Mouse (Mus musculus): ENCODE results near the gene Col11a2.

The Col11a2 gene

DNA sequence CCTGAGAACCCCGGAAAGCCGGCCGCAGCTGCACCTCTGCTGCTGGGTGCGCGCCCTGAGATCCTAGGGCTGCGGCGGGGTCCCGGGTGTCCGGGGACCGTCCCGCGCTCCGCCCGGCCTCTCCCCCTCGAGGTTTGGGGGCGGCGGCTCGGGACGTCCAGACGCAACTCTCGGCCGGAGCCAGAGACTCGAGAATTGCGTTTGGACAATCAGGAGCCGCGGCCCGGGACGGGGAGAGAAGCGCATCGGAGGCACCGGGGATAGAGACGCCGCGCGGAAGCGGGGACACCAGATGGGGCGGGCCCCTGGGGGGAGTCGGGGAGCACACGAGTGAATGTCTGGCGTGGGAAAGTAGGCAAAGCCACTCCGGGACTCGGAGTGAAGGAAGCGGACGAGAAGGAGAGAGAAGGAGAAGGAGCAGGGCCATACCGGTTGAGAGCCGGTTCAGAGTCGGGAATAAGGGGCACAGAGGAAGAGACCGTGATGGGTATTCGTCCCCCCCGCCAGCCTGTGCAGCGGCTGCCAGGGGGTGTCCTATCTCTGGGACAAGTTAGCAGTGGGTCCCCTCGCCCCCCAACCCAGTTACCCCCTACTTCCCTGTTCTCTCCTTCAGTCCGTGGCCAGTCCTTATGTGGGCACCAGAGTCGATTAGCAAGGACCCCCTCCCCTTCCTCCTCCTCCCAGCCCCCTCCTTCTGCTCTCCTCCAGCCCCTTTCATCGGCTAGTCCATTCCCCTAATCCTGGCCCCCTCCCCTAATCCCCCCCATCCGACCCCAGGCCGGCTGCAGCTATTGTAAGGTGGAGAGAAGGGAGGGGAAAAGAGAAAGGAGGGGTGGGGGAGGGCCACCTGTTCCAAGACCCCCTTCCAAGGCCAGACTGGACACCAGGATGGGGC lies 14.1 kb upstream of the Col11a2 start:
- in situ Hi-C loops (cut with MboI, MseI) = loop anchor here (5.0 to 25.0 kb wide), 4 partner anchors 58 to 1850 kb away; partner anchors contain the start of genes Dhx16, Dxo and Stk19

DNA sequence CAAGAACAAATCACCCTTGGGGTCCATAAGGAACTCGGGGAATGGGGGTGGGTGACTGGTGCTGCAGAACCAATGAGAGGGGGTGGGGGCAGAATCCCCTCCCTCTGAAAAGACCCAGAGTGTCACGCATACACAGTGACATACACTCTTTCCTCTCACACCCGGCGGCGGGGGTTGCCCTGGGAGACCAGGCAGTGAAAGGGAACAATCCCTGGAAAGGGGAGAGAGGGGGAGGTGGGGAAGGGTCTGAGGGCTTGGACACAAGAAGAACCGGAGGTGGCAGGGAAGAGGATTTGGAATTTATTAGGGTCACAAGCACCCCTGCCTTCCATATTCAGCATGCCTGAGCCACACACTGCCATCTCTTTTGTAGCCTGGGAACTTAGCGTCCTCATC lies 13.5 kb upstream of the Col11a2 start:
- in situ Hi-C loops (cut with MboI, MseI) = loop anchor here (10.0 to 25.0 kb wide), 2 partner anchors 812 to 1849 kb away; partner anchors contain the start of genes Dhx16, Dxo and Stk19

DNA sequence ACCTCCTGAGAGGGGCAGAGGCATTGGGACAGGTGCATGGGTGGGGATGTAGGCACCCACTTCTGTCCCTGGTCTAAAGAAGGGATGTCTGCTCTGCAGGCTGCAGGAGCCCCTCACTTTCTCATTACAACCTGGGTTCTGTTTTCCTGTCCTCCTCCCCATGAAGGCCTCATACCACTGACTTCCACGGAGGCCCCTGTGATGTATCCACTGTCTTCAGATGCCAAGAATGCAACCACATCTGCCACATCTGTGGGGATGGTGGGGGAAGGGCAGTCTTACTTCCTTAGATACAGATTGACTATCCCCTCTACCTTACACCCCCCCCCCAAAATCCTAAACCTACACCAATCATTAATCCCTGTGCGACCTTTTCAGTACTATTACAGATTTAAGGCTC lies 13.0 kb upstream of the Col11a2 start:
- in situ Hi-C loops (cut with MboI, MseI) = loop anchor here (10.0 to 25.0 kb wide), 2 partner anchors 811 to 1849 kb away; partner anchors contain the start of genes Dhx16, Dxo and Stk19

DNA sequence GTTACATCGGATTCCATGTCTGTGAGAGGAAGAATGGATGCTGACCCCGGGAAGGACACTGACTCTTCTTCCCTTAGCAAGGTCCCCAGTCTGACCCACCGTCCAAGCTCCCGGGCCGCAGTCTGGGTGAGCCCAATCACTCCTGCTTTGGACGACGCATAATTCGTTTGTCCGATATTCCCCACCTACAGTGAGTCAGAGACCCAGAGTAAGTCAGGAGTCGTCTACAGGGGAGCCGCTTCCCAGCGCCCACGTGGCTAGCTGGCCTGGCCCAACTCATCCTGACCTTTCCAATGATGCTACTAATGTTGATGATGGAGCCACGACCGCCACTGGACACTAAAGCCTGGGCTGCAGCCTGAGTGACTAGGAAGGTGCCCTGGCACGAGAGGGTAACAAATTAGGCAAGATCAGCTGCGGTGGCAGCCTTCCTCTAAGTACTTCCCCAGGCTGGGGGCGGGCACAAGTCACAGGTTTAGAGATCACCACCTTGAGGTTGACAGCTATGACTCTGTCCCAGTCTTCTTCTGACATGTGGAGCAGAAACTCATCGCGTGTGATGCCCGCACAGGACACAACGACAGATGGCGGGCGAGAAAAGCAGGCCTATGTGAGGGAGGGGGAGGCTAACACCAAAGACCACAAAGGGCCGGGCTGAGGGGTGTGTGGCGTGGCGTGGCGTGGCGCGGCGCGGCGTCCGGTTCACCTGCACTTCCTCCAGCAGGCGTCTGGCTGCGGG lies 12.2 kb upstream of the Col11a2 start:
- in situ Hi-C loops (cut with MboI, MseI) = loop anchor here (10.0 to 25.0 kb wide), 2 partner anchors 810 to 1848 kb away; partner anchors contain the start of genes Dhx16, Dxo and Stk19

DNA sequence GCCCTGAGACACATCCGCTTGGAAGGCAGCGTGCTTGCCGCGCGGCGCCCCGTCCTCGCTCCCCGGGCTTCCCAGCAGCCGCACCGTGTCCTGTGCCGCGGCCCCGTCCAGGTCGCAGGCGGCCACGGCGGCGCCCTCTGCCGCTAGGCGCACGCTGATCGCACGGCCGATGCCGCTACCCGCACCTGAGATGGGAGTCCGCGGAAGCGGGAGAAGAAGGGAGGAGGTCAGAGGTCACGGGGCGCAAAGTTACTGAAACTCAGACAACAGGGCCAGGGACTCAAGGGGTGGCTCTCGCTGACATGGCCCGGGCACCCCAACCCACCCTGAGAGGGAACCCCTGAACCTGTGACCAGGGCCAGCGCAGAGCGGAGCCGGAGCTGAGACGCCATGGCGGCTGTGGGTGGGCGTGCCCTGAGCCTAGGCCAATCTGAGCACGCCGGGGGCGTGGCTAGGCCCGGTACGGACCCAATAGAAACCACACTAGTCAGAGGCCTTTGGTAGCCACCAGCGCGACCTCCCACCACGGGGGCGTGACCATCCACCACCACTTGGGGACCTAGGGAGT lies 11.5 kb upstream of the Col11a2 start, which contains the start of gene H2-Ke6:
Gene H2-Ke6, minus strand, starts transcription at position 405 of the 568 bp plus-strand sequence.
- in situ Hi-C loops (cut with MboI, MseI) = loop anchor here (10.0 to 25.0 kb wide), 2 partner anchors 810 to 1847 kb away; partner anchors contain the start of genes Dhx16, Dxo and Stk19

DNA sequence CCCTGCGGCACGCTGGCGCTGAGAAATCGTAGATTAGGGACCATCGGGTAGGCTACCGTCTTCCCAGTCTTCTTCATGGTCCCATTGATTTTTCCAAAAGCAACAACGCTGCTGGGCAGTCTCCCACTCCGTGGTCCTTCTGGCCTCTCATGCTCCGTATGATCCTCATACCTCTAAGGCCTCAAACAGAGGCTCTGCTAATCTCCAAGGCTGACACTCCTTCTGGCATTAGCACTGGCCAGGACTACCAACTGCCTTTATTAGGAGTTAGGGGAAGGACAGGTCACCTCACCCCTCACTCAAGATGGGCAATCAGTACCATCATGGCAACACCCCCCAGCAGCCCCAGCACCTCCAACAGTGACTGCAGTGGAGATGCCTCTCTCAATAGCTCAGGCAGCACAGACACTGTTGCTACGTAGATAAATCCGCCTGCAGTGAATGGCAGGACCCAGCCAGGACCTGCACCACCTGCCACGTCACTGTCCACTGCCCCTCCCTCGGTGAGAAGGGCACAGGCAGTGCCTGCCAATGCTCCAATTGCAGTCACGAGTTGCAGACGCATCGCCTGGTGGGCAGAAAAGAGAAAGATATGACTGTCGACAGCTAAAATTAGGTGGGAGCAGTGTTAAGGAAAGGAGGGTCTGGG lies 10.6 kb upstream of the Col11a2 start:
- in situ Hi-C loops (cut with MboI, MseI) = loop anchor here (10.0 to 25.0 kb wide), 2 partner anchors 809 to 1846 kb away; partner anchors contain the start of genes Dhx16, Dxo and Stk19

DNA sequence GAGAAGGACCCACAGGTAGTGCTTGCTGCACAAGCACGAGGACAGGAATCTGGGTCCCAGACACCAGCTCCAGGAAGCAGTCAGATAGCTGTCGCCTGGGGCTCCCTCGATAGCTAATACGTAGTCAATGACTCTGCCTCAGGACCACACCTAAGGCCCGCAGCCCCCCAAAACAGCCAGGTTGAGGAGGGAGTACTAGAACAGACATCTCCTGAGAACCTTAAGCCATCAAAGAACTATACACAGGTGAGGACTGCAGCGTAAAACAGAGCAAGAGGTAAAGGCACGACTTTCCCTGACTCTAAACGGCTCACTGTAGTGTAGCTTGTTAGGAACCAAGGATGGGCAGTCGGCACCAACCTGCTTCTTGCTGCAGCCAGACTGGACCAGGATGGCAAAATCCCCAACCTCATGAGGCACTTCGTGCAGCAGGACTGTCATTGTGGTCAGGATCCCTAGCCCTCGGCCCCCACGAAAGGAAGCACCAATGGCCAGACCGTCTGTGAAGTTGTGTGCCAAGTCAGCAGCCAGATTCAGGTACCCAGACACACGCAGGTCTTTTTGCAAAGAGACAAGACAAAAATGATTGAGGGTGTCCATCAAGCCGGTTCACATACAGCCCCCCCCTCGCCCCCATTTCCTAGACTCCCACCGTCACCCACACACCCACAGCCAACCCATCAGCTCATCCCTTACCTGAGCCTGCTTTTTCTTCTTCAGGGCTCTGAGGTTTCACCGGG lies 9.9 kb upstream of the Col11a2 start:
- in situ Hi-C loops (cut with MboI, MseI) = loop anchor here (10.0 to 25.0 kb wide), 2 partner anchors 808 to 1845 kb away; partner anchors contain the start of genes Dhx16, Dxo and Stk19

DNA sequence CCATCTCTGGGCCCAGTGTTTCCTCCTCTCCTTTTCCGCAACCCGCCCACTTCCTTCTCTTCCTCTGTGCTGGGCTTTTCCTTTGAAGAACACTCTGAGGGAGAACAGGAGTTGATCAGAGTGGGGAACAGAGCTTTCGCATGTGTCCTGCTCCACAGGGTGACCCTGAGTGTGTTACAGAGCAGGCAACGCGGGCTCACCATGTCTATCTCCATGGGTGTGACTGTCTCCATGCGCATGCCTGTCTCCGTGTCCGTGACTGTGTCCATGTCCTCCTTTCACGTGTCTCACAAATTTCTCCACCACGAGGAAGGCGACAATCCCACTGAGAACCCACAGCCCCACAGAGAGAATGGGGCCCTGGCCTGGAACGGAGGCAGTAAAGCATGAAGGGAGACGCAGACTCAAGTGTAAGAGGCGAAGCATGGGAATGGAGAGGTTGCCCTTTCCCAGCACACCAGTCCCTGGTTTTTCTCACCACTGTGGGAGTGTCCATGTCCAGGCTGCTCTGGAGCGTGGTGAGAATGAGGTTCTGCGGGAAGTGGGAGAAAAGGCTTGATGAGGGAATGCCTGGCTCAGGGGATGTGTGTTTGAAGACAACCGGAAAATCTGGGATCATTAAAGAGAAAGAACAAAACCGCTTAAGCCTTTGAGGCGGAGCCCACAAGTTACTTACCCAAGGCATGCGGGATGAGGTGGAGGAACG lies 9.2 kb upstream of the Col11a2 start:
- in situ Hi-C loops (cut with MboI, MseI) = loop anchor here (10.0 to 25.0 kb wide), 2 partner anchors 807 to 1845 kb away; partner anchors contain the start of genes Dhx16, Dxo and Stk19

DNA sequence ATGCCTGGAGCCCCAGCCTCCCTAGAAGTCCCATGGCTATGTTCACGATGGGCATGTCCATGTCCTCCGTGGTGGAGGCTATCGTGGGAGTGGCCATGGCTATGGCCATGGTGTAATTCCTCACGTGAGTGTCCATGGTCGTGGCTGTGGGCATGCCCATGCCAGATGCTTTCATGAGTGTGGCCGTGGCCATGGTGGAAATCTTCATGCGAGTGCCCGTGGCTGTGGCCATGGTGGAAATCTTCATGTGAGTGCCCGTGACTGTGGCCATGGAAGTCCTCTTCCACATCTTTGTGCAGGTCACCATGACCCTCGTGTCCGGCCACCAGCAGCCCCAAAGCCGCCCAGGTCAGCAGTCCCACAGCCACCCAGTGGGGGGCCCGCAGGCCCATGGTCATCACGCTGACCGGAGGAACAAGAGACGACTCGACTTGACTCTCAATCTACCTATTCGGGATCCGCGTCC lies 8.3 kb upstream of the Col11a2 start:
- in situ Hi-C loops (cut with MboI, MseI) = loop anchor here (25.0 kb wide), 1 partner anchor 806 kb away; the partner anchor contains the start of genes Dxo and Stk19

DNA sequence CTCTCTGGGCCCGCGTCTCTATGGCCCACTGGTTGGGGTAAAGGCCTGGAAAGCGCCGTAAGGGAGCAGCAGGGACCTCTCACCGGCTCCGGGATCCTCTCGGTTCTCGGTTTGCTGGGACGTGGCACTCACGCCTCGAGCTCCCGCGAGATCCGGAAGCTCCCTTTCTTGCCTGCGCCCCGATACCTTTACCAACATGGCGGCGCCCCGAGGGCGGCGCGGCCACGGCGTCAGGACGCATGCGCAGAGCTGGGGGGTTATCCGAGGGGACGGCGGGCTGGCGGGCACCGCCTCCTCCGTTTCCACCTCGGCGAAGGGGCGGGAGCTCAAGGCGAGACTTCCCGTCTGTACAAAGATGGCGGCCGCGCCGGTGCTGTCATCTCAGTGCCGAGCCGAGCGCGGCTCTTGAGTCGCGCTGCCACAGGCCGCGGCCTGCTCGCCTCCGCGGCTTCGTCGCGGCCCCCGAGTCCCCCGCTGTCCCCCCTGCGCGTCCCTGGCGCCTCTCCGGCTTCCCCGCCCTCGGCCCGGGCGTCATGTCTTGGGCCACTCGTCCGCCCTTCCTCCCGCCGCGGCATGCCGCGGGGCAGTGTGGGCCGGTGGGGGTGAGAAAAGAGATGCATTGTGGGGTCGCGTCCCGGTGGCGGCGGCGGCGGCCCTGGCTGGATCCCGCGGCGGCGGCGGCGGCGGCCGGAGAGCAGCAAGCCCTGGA lies 7.6 kb upstream of the Col11a2 start, which contains the start of the genes Slc39a7 and Rxrb:
Gene Slc39a7, minus strand, starts transcription at position 218 of the 709 bp plus-strand sequence.
Gene Rxrb, plus strand, starts transcription at position 348 of the 709 bp plus-strand sequence.
- in situ Hi-C loops (cut with MboI, MseI) = loop anchor here (25.0 kb wide), 1 partner anchor 806 kb away; the partner anchor contains the start of genes Dxo and Stk19

DNA sequence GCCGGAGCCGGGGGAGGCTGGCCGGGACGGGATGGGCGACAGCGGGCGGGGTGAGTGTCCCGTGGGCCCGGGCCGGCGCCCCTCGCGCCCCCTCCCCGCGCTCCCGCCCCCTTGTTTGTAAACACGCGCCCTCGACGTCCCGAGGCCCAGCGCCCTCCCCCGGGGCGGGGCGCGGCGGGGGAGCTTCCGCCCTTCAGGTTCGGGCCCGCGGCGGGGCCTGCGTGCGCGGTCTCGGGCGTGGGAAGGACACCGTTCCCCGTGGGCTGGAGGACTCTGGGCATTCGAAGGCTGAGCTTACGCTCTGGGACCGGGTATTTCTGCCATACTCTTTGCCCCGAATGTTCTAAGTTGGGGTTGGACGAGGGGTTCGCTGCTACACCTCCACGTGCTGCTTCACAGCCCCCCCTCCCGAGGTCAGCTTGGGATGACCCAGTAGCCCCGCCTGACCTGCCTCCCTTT lies 7.0 kb upstream of the Col11a2 start:
- in situ Hi-C loops (cut with MboI, MseI) = loop anchor here (25.0 kb wide), 1 partner anchor 805 kb away; the partner anchor contains the start of genes Dxo and Stk19

DNA sequence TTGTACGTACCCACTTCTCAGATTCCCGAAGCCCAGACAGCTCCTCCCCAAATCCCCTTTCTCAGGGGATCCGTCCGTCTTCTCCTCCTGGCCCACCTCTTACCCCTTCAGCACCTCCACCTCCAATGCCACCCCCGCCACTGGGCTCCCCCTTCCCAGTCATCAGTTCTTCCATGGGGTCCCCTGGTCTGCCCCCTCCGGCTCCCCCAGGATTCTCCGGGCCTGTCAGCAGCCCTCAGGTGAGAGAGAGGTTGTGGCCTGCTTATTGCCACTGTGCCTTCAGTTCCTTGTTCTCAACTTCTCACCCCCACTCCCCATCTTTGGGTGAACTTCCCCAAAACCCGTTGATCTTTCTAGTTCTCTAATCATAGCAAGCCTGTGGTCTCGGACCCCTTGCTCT lies 6.4 kb upstream of the Col11a2 start:
- in situ Hi-C loops (cut with MboI, MseI) = loop anchor here (25.0 kb wide), 1 partner anchor 804 kb away; the partner anchor contains the start of genes Dxo and Stk19

DNA sequence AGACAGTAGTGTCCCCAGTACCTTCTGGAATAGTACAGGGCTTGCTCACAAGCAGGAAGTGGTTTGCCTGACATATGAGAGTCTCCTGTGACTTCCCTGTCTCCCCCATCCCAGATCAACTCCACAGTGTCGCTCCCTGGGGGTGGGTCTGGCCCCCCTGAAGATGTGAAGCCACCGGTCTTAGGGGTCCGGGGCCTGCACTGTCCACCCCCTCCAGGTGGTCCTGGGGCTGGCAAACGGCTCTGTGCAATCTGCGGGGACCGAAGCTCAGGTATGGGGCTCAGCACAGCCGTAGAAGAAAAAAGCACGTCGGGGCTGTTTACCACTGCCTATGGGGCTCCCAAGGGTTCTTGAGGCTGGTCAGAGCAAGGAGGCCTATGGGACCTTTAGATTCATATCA lies 5.8 kb upstream of the Col11a2 start:
- in situ Hi-C loops (cut with MboI, MseI) = loop anchor here (25.0 kb wide), 1 partner anchor 804 kb away; the partner anchor contains the start of genes Dxo and Stk19

DNA sequence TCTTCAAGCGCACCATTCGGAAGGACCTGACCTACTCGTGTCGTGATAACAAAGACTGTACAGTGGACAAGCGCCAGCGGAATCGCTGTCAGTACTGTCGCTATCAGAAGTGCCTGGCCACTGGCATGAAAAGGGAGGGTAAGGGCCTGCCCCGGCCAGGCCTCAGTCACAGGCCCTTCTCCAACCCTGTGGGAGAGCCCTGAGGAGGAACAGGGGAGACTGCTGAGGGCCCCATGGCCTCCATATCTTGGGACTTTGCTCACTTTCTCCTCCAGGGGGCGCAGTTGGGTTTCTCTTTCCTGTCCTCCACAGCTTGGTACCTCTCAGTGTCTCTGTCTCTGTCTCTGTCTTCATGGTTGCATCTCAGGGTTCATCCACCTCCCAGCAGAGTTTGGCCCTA lies 5.2 kb upstream of the Col11a2 start:
- in situ Hi-C loops (cut with MboI, MseI) = loop anchor here (25.0 kb wide), 1 partner anchor 803 kb away; the partner anchor contains the start of genes Dxo and Stk19

DNA sequence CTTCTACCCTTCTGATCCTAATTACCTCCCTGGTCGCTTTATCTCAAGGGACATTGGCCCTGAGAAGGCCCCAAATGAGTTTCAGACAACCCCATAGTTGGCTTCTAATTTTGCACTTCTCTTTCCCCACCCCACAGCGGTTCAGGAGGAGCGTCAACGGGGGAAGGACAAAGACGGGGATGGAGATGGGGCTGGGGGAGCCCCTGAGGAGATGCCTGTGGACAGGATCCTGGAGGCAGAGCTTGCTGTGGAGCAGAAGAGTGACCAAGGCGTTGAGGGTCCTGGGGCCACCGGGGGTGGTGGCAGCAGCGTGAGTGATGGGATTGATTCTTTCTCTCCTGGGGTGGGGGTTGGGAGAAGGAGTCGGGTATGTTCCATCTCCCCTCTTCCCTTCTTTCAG lies 3.7 kb upstream of the Col11a2 start:
- in situ Hi-C loops (cut with MboI, MseI) = loop anchor here (5.0 to 25.0 kb wide), 2 partner anchors 37 to 802 kb away; partner anchors contain the start of genes Dxo and Stk19

DNA sequence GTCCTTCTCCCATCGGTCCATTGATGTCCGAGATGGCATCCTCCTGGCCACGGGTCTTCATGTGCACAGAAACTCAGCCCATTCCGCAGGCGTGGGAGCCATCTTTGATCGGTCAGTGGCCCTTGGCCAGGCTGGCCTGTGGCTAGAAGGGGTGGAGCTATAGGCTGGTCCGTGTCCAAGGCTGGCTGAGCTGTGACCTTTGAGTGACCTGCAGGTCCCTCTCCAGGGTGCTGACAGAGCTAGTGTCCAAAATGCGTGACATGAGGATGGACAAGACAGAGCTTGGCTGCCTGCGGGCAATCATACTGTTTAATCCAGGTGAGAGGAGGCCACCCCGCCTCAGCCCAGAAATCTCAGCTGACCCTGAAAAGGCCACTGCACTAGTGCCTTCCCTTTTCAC lies 2.6 kb upstream of the Col11a2 start:
- in situ Hi-C loops (cut with MboI, MseI) = loop anchor here (5.0 to 25.0 kb wide), 2 partner anchors 36 to 801 kb away; partner anchors contain the start of genes Dxo and Stk19

DNA sequence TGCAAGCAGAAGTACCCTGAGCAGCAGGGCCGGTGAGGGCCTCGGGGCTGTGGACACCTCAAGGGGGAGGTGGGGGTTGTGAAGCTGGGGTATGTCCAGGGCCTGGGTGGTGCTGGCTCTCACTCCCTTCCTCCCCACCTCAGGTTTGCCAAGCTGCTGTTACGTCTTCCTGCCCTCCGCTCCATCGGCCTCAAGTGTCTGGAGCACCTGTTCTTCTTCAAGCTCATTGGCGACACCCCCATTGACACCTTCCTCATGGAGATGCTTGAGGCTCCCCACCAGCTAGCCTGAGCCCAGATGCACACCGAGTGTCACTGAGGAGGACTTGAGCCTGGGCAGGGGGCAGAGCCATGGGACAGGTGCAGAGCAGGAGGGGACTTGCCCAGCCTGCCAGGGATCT lies 2.0 kb upstream of the Col11a2 start:
- in situ Hi-C loops (cut with MboI, MseI) = loop anchor here (5.0 to 25.0 kb wide), 2 partner anchors 35 to 800 kb away; partner anchors contain the start of genes Dxo and Stk19

All from T-helper 2 cell (primary cell).